Mouse (Mus musculus) heart, embryonic 16.5 days (tissue): ENCODE data around the gene Phc3. TPM values are rescaled to one million over a fixed set of nuclear protein-coding genes. Genes with fewer than 3 reads are reported as not detected.

ENCODE experiments used
- ATAC-seq: fragments of 200-750 bp; cut with Nextera tagmentation; replicated peaks from 2 replicates; pipeline ENCODE4 v1.8.0; 2017; ENCODE audit warnings: moderate number of reproducible peaks; ENCODE audit not compliant: insufficient read depth, low FRiP score; ENCODE audit errors: extremely low read depth
- H3K27ac ChIP-seq: fragments of 300-500 bp; sonication (generic); 2 replicates; pipeline ENCODE4 v1.5.1; 2014; ENCODE audit warnings: mild to moderate bottlenecking, low read length, control low read depth, moderate library complexity
- H3K27me3 ChIP-seq: fragments of 300-500 bp; sonication (generic); 2 replicates; pipeline ENCODE4 v1.6.1; 2014; ENCODE audit warnings: low read length, mixed read lengths; ENCODE audit not compliant: control insufficient read depth, insufficient read depth
- H3K36me3 ChIP-seq: fragments of 300-500 bp; sonication (generic); 2 replicates; pipeline ENCODE4 v1.6.1; 2014; ENCODE audit not compliant: control insufficient read depth, insufficient read depth
- H3K4me1 ChIP-seq: fragments of 300-500 bp; sonication (generic); 2 replicates; pipeline ENCODE4 v1.6.1; 2014; ENCODE audit warnings: low read length, mixed read lengths; ENCODE audit not compliant: control insufficient read depth, insufficient read depth
- H3K4me2 ChIP-seq: fragments of 300-500 bp; sonication (generic); 2 replicates; pipeline ENCODE4 v1.6.1; 2014; ENCODE audit warnings: low read depth, mild to moderate bottlenecking, control low read depth, low read length
- H3K4me3 ChIP-seq: fragments of 300-500 bp; sonication (generic); 2 replicates; pipeline ENCODE4 v1.5.1; 2014; ENCODE audit warnings: mild to moderate bottlenecking, control low read depth, low read length
- H3K9ac ChIP-seq: fragments of 300-500 bp; sonication (generic); 2 replicates; pipeline ENCODE4 v1.6.1; 2014; ENCODE audit warnings: low read length, control low read depth
- H3K9me3 ChIP-seq: fragments of 300-500 bp; sonication (generic); replicated peaks from 2 replicates; pipeline ENCODE4 v1.6.1; 2016; ENCODE audit warnings: low read length; ENCODE audit not compliant: control insufficient read depth
- WGBS: fragments of 180-500 bp; shearing (Covaris S2); extraction: QIAGEN DNeasy Blood & Tissue Kit; methylation state at CpG from one replicate; pipeline ENCODE4 v1.1.7; 2014; 5-methylcytosine and 5-hydroxymethylcytosine counted together
- polyA plus RNA-seq: library from polyadenylated mRNA; unstranded; fragments of >200 nt; fragmentation: Nextera tagmentation; extraction: Ambion mirVana; gene quantifications from 2 replicates; pipeline ENCODE4 v1.2.1, GENCODE M21; 2015

Phc3 gene
- polyA plus RNA-seq, 1 experiment from 2014 or later, result 5.6 TPM

DNA sequence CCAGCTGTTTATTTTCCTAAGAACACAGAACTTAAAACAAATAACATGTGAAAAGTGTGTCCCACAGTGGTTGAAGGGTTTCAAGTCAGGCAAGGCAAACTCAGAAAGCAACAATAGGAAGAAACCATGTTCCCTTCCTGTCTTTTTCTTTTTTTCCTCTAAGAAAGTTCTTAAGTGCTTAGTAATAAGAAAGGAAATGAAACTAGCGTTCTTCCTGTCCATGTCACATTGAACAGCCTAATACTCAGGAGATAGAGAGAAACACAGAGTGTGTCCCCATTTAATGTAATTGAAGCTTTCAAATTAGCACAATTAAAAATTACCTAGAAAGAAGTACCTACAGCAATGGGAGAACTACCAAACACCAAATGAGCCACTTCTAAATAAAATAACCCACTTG lies 64.6 kb downstream of the Phc3 start:
- peaks cover 30% of the 10 kb centered on the region for H3K36me3 ChIP-seq
- no peaks in the 10 kb centered on the region for H3K4me1 ChIP-seq
- no peak overlapping the region for H3K27ac ChIP-seq
- H3K4me3 ChIP-seq, result no peak overlapping the region
- WGBS, result 72% methylated on average over 1 of the region's 1 CpGs
- no peak for ATAC-seq
- no peak overlapping the region for H3K4me2 ChIP-seq
- H3K9me3 ChIP-seq, result no peaks in the 10 kb centered on the region
- no peaks in the 10 kb centered on the region for H3K27me3 ChIP-seq
- no peak overlapping the region for H3K9ac ChIP-seq

DNA sequence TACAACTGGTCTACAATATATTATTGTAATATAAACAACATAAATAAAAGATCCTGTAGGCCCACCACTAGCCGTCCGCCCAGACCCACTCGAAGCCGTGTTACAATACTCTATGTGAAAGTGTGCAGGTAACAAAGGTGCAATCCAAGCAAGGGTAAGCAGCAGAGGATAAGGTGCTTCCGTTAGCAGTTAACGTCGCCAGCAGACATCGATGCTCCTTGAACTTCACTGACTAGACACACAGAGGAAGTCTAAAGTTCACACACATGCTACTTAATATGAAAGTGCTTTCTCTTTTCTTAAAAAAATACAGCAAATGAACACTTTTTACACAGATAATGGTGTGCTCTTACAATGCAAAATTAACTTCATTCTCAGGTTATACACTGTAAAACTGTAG lies 69.8 kb downstream of the Phc3 start:
- Histone ChIP-seq H3K4me2 (no peak overlapping the region), H3K4me1 (0 out of 2 replicates have a peak, but pooled peaks cover 2% of the 10 kb centered on the region), H3K27ac (no peak overlapping the region), H3K9ac (no peak overlapping the region), H3K9me3 (no peaks in the 10 kb centered on the region), H3K36me3 (peaks cover 14% of the 10 kb centered on the region), H3K4me3 (no peak overlapping the region), H3K27me3 (no peaks in the 10 kb centered on the region)
- WGBS, result 94% methylated on average over 8 of the region's 8 CpGs
- no peak for ATAC-seq

DNA sequence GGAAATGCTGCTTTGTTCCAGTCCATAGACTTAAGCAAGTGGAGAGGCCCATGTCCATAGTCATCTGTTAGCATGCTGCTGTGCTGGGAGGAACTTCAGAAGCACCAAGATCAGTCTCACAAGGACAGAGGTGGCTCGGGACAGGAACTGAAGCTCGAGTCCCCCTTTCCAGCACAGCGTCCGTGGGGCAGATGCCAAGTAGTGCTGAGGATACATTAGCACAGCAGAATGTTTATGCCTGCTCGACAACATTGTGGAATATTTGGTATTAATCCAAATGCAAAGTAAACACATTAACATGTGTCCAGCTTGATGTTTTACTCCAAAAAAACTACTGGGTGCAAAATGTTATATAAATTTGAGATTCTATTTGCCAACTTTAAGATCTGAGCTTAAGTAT lies 72.5 kb downstream of the Phc3 start:
- H3K4me3 ChIP-seq, result no peak overlapping the region
- H3K4me1 ChIP-seq, result 0 out of 2 replicates have a peak, but pooled peaks cover 2% of the 10 kb centered on the region
- WGBS, result 75% methylated on average over 5 of the region's 5 CpGs
- no peak overlapping the region for H3K27ac ChIP-seq
- no peaks in the 10 kb centered on the region for H3K9me3 ChIP-seq
- peaks cover 6% of the 10 kb centered on the region for H3K36me3 ChIP-seq
- H3K4me2 ChIP-seq, result no peak overlapping the region
- H3K9ac ChIP-seq, result no peak overlapping the region
- H3K27me3 ChIP-seq, result no peaks in the 10 kb centered on the region
- no peak for ATAC-seq

DNA sequence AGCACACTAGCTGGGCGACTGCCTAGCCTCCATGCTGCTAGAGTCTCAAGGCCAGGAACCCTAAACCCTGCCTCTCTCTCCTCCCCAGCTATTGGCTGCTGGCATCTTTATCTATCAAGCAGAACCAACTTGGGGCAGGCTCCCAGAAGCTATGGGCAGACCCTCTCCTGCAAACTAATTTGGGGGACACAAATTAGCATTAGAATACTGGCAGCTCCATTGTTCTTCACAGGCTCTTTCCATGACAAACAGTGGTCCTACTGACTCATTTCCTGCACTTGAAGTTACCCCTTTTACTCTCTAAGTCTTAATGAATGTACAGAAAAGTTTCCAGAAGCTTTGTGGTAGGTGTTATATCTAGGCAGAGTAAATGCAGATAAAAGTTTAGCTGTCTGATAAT lies 80.2 kb downstream of the Phc3 start:
- 32% methylated on average over 1 of the region's 1 CpGs for WGBS
- no peak for ATAC-seq
- H3K27ac ChIP-seq, result no peak overlapping the region

DNA sequence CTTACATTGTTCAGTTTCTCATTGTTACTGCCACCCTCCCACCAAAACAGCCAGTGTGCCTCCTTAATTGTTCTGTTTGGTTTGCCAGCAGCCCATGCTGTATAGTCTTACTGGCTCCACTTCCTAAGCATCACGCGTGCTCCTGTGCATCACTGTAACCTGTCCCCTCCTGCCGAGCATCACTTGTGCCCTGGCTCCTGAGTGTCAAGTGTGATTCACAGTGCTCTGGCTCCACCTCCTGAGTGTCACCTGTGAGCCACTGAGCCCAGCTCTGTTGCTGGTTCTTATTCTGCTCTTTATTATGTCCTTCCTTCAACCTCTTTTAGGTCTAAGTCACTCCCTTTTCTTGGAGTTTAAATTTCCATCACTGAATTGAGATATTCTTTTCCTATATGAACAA lies 81.8 kb downstream of the Phc3 start:
- H3K4me3 ChIP-seq, result no peak overlapping the region
- no peak for ATAC-seq
- WGBS, result 85% methylated on average over 3 of the region's 3 CpGs
- H3K27me3 ChIP-seq, result no peaks in the 10 kb centered on the region
- no peaks in the 10 kb centered on the region for H3K36me3 ChIP-seq
- no peak overlapping the region for H3K27ac ChIP-seq
- no peak overlapping the region for H3K9ac ChIP-seq
- no peaks in the 10 kb centered on the region for H3K9me3 ChIP-seq
- no peaks in the 10 kb centered on the region for H3K4me1 ChIP-seq
- H3K4me2 ChIP-seq, result no peak overlapping the region

More for the DNA sequence above, 80.2 kb downstream of the Phc3 start:
- H3K36me3 ChIP-seq, result 0 out of 2 replicates have a peak, but pooled peaks cover under 1% of the 10 kb centered on the region
- no peak overlapping the region for H3K9ac ChIP-seq
- H3K4me1 ChIP-seq, result no peaks in the 10 kb centered on the region
- no peaks in the 10 kb centered on the region for H3K27me3 ChIP-seq
- no peak overlapping the region for H3K4me2 ChIP-seq
- H3K9me3 ChIP-seq, result no peaks in the 10 kb centered on the region
- no peak overlapping the region for H3K4me3 ChIP-seq

DNA sequence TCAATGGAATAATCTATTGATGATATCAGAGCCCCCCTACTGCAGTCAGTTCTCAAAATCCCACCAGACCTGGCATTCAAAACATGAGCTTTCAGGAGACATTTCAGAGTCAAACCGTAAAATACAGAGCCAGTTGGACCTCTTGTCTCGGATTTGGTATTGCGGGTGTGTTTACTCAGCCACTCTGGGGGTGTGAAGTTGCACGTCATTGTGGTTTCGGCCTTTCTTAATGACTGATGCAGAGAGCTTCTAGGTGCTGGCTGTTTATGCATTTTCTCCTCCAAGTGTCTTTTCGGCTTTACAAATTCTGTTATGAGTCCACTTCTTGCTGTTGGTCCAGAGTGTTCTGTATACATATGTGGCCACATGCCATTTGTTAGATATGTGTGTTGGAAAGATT lies 92.5 kb downstream of the Phc3 start:
- Histone ChIP-seq H3K4me2 (no peak overlapping the region), H3K27ac (no peak overlapping the region), H3K9ac (no peak overlapping the region), H3K4me1 (no peaks in the 10 kb centered on the region), H3K9me3 (no peaks in the 10 kb centered on the region), H3K27me3 (no peaks in the 10 kb centered on the region), H3K36me3 (no peaks in the 10 kb centered on the region), H3K4me3 (no peak overlapping the region)
- 84% methylated on average over 6 of the region's 6 CpGs for WGBS
- ATAC-seq, result no peak

DNA sequence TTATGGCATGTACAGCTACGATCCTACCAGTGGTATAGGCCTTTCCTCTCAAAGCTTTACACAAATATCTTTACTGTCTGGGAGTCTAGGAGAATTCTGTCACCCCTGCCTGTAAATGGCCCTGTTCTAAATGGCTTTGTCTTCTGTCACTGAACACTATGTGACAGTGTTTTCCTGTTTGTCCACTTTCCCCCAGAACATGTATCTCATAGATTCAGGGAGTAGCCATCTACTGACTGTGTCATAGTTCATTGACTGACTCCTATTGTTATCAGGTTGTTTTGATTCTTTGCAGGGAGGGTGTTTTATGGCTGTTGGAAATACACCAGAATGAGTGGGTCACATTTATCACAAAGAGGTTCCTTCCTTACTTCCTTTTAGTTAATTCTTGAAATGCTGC lies 99.2 kb downstream of the Phc3 start:
- no peak; the same call in 1 of the 2 replicates for ATAC-seq
- Histone ChIP-seq H3K36me3 (no peaks in the 10 kb centered on the region), H3K4me1 (no peaks in the 10 kb centered on the region), H3K4me3 (no peak overlapping the region), H3K27me3 (no peaks in the 10 kb centered on the region), H3K9ac (no peak overlapping the region), H3K27ac (no peak overlapping the region), H3K9me3 (no peaks in the 10 kb centered on the region), H3K4me2 (no peak overlapping the region)
- 72% methylated on average over 1 of the region's 1 CpGs for WGBS

DNA sequence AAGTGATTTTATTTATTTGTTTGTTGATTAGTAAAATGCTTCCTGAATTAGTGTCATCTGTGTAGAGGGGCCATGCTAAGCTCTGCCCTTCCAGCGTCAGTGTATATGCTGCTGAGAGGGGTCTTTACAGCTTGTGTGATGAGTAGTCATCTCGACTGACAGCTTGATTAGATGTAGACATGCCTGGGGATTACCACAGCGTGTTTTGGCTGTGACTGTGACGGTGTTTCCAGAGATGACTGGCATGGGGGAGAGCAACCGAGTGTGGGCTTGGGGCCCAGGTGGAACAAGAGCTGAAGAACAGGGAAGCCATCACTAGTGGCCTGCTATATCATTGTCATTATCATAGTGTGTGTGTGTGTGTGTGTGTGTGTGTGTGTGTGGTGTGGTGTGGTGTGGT lies 100.6 kb downstream of the Phc3 start:
- Histone ChIP-seq H3K27me3 (no peaks in the 10 kb centered on the region), H3K9me3 (no peaks in the 10 kb centered on the region), H3K36me3 (no peaks in the 10 kb centered on the region), H3K4me3 (no peak overlapping the region), H3K9ac (no peak overlapping the region), H3K4me1 (no peaks in the 10 kb centered on the region), H3K4me2 (no peak overlapping the region), H3K27ac (no peak overlapping the region)
- no peak for ATAC-seq
- 55% methylated on average over 5 of the region's 5 CpGs for WGBS

DNA sequence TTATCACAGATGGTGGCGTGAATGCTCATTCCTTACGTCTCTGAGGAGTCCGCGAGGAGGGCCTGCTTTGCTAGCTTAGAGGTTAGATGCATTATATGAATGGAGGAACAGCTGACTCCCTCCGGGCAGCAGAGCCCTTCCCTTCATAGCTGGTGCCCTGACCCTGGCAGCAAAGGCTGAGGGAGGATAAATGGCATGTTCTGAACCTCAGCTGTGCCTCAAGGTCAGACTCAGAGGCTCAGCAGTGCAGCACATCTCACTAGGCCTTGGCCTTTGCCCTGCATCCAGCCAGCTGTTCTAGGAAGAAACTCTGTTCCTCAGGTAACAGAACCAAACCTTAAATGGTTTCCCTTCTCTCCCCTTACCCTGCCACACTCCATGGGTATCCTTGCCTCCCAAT lies 101.0 kb downstream of the Phc3 start:
- no peak for ATAC-seq
- Histone ChIP-seq H3K9me3 (no peaks in the 10 kb centered on the region), H3K4me2 (no peak overlapping the region), H3K27ac (no peak overlapping the region), H3K27me3 (no peaks in the 10 kb centered on the region), H3K9ac (no peak overlapping the region), H3K36me3 (no peaks in the 10 kb centered on the region), H3K4me1 (no peaks in the 10 kb centered on the region), H3K4me3 (no peak overlapping the region)
- WGBS, result 68% methylated on average over 5 of the region's 5 CpGs

DNA sequence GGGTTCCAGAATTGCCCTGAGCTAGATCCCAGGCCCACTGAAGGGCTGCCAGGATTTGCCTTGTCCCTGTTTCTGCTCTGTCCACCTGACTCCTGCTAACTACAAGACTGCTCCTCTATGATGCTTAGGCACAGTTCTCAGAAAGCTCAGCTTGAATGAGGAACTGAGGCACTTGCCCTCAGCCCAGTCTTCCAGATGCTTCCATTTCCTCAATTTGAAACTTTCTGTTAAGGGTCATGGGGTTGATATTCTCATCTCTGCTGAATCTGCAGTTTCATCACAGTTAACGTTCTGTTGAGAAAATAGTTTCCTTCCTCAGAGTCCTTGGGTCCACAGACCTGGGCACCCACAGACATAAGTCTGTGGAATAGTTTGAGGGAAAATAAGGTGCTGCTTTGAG lies 104.6 kb downstream of the Phc3 start:
- no peaks in the 10 kb centered on the region for H3K36me3 ChIP-seq
- 67% methylated on average over 1 of the region's 1 CpGs for WGBS
- H3K9me3 ChIP-seq, result no peaks in the 10 kb centered on the region
- no peaks in the 10 kb centered on the region for H3K4me1 ChIP-seq
- no peaks in the 10 kb centered on the region for H3K27me3 ChIP-seq
- H3K9ac ChIP-seq, result no peak overlapping the region
- ATAC-seq, result no peak
- no peak overlapping the region for H3K4me2 ChIP-seq
- no peak overlapping the region for H3K4me3 ChIP-seq
- no peak overlapping the region for H3K27ac ChIP-seq
